Mouse (Mus musculus) monocyte, adult 2 months (primary cell): Measurements from ENCODE around the gene Atoh8.

Experiments
- DNase-seq, 2 experiments: peaks; one replicate each; pipeline ENCODE4 v3.0.0; 2022; ENCODE audit warnings: low spot score in 2 of 2, low read depth in 1 of 2

The Atoh8 gene

DNA sequence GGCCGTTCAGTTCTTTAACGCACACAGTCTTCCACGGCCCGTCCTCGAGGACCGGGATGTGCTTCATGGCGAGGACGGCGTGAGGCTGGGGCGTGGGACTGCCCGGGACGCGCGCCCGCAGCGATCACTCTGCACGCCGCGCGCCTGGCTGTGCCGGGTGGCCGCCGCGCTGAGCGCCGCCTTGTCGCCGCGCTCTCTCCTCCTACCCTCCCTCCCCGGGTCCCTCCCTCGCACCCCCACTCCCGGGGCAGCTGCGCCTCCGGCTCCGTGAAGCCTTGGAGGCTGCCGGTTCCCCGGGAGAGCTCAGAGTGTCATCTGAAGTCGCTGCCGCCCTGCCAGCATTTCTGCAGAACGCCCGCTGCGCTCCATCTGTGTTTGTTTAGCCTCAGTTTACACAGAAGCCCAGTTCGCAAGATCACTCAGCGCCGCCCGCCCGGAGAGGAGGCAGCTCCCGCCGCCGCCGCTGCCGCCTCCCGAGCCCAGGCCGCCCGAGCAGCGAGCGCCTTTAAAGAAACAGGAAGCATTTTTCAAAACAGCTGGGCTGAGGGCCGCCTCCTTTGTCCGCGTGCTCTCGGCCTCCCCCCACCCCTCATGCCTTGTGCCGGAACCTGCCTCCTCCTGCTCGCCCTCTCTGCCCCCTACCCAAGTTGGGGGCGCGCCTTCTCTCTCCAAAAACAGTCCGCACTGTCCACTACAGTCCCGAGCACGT lies at the start of gene Atoh8:
Gene Atoh8 (minus strand): TSS at position 480 of the 709 bp plus-strand sequence.
- DNase-seq: no peak

GRCm38 (mm10) chr6:72283914-72284313 lies 48.5 kb upstream of the Atoh8 start:
- DNase-seq: no peak

DNA sequence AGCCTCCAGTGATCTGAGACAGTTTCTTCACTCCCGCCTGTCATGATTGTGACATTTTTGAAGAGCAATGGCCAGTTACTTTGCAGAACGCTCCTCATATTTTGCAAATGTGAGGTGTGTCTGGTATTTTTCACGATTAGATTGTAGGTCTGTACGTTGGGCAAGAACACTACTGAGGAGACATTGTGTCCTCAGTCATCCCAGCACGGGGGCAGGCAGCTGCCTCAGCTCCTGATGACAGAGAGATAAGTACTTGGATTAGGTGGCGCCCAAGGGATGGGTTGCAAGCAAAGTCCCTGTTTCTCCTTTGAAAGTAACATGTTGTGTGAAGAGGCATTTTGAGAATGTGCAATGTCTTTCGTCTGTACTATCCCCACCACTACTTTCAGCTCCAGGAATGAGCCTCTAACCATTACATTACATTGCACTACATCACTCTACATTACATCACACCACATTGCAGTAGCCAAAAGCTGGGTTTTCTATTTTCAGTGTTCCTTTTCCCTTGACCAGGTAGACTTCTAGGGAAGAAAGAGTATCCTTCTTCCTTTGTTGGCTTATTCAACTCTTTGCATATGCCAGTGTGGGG lies 45.1 kb upstream of the Atoh8 start:
- no peak for DNase-seq

- DNase-seq: no peak
Observed at GRCm38 (mm10) chr6:72279505-72279904, 44.1 kb upstream of the Atoh8 start.

DNA sequence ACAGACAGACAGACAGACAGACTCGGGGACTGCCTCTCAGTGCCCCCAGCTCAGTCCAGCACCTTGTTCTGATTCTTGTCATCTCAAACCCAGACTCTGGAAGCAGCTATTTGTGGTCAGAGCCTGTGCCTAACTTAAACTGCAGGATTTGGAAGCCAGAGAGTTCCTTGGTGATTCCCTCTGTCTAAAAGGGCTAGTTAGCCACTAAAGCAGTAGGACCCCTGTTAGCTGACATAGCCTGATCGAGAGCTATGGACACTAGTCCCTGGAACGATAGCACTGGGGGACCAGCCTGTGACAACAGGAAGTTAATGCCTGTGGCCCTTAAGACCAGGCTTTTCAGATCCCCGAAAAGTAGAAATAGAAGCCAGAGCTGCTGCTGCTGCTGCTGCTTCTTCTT lies 43.5 kb upstream of the Atoh8 start:
- no peak for DNase-seq

GRCm38 (mm10) chr6:72277508-72278166 lies 42.3 kb upstream of the Atoh8 start:
- no peak for DNase-seq

GRCm38 (mm10) chr6:72276972-72277441 lies 41.6 kb upstream of the Atoh8 start:
- no peak for DNase-seq

DNA sequence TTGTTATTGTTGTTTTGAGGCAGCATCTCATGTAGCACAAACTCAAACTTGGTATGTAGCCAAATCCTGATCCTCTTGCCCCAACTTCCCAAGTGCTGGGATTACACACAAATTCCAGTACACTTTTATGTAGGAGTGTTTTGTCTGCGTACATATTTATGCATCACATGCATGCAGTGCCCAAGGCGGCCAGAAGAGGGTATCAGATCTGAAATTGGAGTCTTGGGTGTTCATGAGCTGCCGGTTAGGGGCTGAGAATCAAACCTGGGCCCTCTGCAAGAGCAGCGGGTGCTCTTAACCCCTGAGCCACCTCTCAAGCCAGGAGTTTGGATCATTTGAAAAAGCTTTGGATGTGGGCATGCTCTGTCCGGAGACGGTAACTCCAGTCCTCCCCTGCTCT lies 40.8 kb upstream of the Atoh8 start:
- DNase-seq: no peak

DNA sequence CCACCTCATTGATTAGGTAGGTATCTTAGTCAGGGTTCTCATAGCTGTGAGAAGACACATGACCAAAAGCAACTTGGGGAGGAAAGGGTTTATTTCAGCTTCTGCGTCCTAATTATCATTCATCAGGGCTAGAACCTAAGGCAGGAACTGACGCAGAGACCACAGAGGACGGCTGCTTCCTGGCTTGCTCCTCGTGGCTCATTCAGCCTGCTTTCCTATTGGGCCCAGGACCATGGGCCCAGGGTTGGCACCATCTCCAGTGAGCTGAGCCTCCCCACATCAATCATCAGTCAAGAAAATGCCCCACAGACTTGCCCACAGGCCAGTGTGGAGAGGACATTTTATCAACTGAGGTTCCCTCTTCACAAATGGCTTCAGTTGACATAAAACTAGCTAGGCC lies 40.1 kb upstream of the Atoh8 start:
- DNase-seq: no peak

- DNase-seq: no peak
Observed at GRCm38 (mm10) chr6:72273153-72273552, 37.8 kb upstream of the Atoh8 start.

DNA sequence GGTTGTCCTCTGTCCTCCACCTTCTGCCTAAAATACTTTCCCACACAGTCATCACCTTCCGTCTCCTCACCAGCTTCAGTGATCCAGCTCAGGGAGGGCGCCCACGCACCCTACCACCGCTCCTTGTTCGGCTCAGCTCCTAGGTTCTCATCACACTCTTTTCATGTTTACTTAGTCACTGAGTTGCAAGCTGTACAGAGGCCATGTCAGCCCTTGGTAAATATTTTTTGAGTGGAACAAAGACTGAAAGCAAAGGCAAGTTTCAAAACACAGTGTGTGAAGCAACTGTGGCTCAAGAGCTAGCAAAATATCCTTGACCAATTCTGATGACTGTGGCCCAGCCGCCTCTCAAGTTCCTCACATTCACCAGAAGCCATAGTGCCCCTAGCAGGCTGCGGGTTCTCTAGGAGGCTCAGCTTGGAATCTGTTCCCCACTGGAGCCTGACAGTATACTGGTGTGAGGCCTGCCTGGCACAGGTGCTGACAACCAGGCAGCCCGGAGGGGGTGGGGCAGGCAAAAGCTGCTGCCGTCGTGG lies 36.9 kb upstream of the Atoh8 start:
- DNase-seq: no peak

DNA sequence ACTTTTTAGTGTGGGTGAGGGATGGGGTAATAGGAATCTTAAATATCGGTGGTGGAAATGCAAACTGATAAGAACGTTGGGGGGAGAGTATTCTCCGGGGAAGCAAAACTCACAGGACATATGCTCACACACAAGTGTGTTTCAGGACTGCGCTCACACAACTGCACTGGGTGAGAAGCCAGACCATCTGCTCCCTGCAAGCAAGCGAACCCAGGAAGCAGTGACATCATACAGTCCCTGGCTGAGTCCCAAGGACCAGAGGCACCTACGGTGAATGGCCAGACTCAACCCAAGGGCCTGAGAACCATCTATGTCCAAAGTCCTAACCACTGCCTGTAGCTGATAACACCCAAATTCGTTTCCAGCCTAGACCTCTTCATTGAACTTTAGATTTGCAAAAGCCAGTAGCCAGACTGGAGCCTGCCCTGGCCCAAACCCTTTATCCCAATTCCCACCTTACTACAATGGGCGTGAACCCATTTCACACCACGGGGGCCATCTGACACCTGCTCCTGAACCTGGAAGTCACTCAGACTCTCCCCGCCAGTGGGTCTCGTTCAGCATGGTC lies 35.7 kb upstream of the Atoh8 start:
- no peak for DNase-seq

GRCm38 (mm10) chr6:72270258-72270657 lies 34.9 kb upstream of the Atoh8 start:
- no peak for DNase-seq

DNA sequence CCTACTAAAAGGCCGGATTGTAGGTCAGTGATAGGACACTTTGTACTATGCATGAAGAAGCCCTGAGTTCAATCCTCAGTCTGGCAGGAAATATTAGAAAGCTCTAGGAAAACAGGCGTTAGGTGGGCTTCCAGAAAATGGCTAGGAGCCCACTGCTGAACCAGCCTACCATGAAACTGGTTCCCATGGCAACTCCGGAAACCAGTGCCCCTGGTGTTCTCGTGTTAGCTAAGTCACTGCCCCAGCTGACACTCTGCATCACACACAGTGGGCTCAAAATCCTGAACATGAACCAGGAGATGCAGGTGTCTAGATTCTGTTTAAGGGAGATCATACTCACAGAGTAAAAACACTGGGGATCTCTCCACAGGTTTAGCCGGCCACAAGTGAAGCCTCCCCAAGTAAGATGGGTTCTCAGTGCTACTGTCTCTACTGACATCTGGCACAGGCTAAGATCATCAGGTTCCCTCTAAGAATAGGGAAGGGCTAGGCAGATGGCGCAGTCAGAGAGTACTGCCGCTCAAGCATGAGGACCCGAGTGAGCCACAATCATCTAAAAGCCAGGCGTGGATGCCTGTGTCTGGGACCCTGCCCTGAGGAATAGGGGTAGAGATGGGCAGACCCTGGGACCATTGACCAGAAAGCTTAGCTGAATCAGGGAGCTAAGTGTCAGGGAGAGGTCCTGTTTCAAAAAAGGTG lies 32.9 kb upstream of the Atoh8 start:
- no peak for DNase-seq

GRCm38 (mm10) chr6:72265664-72266063 lies 30.3 kb upstream of the Atoh8 start:
- DNase-seq: no peak

GRCm38 (mm10) chr6:72263679-72264265 lies 28.4 kb upstream of the Atoh8 start:
- DNase-seq: no peak

DNA sequence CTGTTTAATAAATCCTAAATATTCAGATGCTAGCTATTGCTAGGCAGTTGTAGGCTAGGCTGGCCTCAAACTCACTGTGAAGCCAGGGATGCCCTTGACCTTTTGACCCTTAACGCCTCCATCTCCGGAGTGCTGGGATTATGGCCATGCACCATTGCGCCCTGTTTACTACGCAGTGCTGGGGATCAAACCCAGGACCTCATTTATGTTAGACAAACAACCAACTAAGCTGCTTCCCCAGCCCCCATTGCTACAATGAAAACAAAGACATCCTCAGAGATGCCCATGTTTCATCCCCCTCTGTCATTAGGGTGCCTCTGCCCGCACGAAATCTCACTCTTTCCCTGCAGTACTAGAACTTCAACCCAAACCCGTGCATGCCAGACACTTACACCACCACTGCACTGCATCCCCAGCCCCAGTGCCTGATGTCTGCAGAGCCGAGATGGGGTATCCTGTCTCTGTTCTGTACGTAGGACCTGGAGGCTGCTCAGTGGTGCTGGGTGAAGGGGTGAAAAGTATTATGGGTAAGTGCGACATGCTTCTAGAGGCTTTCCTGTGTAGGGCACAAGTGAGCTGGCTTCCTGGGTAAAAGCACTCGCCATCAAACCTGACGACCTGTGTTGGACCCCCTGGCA lies 26.4 kb upstream of the Atoh8 start:
- DNase-seq: no peak

DNA sequence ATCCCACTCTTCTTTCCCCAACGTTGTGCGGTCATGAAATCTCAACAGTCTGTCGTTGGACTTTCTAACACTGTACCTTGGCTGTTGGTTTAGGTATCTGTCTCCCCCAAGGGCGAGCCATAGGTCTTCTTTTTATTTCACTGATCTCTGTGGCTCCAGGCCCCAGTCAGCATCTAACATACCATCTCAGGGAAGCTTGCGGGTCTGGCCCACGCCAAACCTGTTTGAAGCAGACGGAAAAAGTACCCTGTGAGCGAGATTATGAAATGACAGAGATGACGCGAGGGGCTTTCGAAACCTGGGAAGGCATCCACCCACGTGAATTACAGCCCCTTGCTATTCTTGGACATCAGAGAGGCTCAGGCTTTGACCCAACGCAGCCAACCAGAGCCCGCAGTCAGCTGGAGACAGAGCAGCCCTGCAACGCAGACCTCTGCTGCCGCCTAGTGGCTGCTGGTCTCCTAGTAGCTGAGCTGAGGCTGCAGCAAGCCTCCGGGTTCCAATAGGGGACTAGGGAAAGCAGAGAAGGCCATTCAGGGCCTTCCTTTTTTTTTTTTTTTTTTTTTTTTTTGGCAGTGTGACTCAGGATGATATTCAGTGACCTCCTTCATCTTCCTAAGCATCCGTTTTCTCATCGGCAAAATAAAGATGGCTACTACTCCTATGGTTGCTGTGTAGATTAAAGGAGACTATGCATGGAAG lies 25.8 kb upstream of the Atoh8 start:
- peak; percentile 27 to 55 for DNase-seq

GRCm38 (mm10) chr6:72259474-72259873 lies 24.1 kb upstream of the Atoh8 start:
- DNase-seq: no peak

DNA sequence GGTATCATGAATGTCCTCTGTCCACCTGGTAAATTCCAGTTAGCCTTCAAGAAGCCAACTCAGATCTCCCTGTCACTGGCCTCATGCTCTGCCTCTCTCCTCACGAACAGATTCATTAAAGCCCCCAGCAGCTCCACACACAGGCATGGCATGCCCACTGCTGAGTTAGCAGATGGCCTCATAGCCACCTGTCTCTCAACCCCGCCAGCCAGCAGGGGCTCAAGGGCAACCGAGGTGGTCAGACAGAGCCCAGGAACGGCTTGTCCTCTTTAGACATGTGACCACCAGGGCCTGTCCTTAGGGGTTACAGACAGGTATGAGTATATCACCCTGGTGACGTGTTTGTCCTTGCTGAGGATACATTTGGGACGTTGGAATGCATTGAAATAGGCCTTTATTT lies 19.9 kb upstream of the Atoh8 start:
- DNase-seq: no peak
